Mouse (Mus musculus) embryonic facial prominence, embryonic 13.5 days (tissue): ENCODE data around the gene Ifitm2. TPM values are rescaled to one million over a fixed set of nuclear protein-coding genes. Genes with fewer than 3 reads are reported as not detected.
"Not testable (repeated sequence)": the region's sequence is repeated elsewhere in the genome, so short reads cannot be mapped to it uniquely, and the experiment has no call there.

Experiments used
- ATAC-seq: fragments of 200-750 bp; cut with Nextera tagmentation; 2 replicates; pipeline ENCODE4 v1.8.0; 2017; ENCODE audit warnings: low read depth; ENCODE audit not compliant: insufficient number of reproducible peaks, insufficient read depth, low FRiP score, low TSS enrichment
- H3K27ac ChIP-seq: fragments of 300-500 bp; sonication (generic); 2 replicates; pipeline ENCODE4 v1.5.1; 2015; ENCODE audit warnings: moderate library complexity, mild to moderate bottlenecking, inconsistent platforms
- H3K27me3 ChIP-seq: fragments of 300-500 bp; sonication (generic); 2 replicates; pipeline ENCODE4 v1.6.1; 2015; ENCODE audit warnings: mild to moderate bottlenecking, inconsistent platforms
- H3K36me3 ChIP-seq: fragments of 300-500 bp; sonication (generic); 2 replicates; pipeline ENCODE4 v1.6.1; 2015; ENCODE audit warnings: mild to moderate bottlenecking, inconsistent platforms
- H3K4me1 ChIP-seq: fragments of 300-500 bp; sonication (generic); 2 replicates; pipeline ENCODE4 v1.6.1; 2015; ENCODE audit warnings: inconsistent platforms
- H3K4me2 ChIP-seq: fragments of 300-500 bp; sonication (generic); 2 replicates; pipeline ENCODE4 v1.6.1; 2015; ENCODE audit warnings: moderate library complexity, mild to moderate bottlenecking, inconsistent platforms
- H3K4me3 ChIP-seq: fragments of 300-500 bp; sonication (generic); 2 replicates; pipeline ENCODE4 v1.5.1; 2015; ENCODE audit warnings: mild to moderate bottlenecking, inconsistent platforms
- H3K9ac ChIP-seq: fragments of 300-500 bp; sonication (generic); 2 replicates; pipeline ENCODE4 v1.6.1; 2015; ENCODE audit warnings: mild to moderate bottlenecking, inconsistent platforms
- H3K9me3 ChIP-seq: fragments of 300-500 bp; sonication (generic); 2 replicates; pipeline ENCODE4 v1.6.1; 2016; ENCODE audit warnings: inconsistent platforms
- WGBS: fragments of 180-500 bp; shearing (Covaris S2); methylation state at CpG from one replicate; pipeline ENCODE4 v1.1.7; 2015; ENCODE audit warnings: mixed read lengths; 5-methylcytosine and 5-hydroxymethylcytosine counted together
- polyA plus RNA-seq: library from polyadenylated mRNA; unstranded; fragments of >200 nt; fragmentation: Nextera tagmentation; extraction: Ambion mirVana; gene quantifications from 2 replicates; pipeline ENCODE4 v1.2.1, GENCODE M21; 2015

Gene Ifitm2
- polyA plus RNA-seq, 1 experiment from 2014 or later = 1,314 TPM

GRCm38 (mm10) chr7:140987182-140988138, 31.7 kb upstream of the Ifitm2 start:
- H3K27me3 ChIP-seq = no peaks in the 10 kb centered on the region
- H3K4me3 ChIP-seq = no peak overlapping the region
- ATAC-seq = no peak
- H3K27ac ChIP-seq = peak overlapping the region; percentile 22; the same call in 1 of the 2 replicates
- H3K9me3 ChIP-seq = no peaks in the 10 kb centered on the region
- H3K4me2 ChIP-seq = no peak overlapping the region
- peaks cover 10% of the 10 kb centered on the region for H3K4me1 ChIP-seq
- 72% methylated on average over 17 of the region's 17 CpGs for WGBS
- no peaks in the 10 kb centered on the region for H3K36me3 ChIP-seq
- no peak overlapping the region for H3K9ac ChIP-seq

GRCm38 (mm10) chr7:140982971-140983370, 27.2 kb upstream of the Ifitm2 start:
- Histone ChIP-seq H3K9ac (no peak overlapping the region), H3K9me3 (no peaks in the 10 kb centered on the region), H3K4me3 (no peak overlapping the region), H3K27me3 (no peaks in the 10 kb centered on the region), H3K4me1 (no peaks in the 10 kb centered on the region), H3K4me2 (no peak overlapping the region), H3K36me3 (no peaks in the 10 kb centered on the region), H3K27ac (no peak overlapping the region)
- ATAC-seq = no peak
- 90% methylated on average over 7 of the region's 7 CpGs for WGBS

DNA sequence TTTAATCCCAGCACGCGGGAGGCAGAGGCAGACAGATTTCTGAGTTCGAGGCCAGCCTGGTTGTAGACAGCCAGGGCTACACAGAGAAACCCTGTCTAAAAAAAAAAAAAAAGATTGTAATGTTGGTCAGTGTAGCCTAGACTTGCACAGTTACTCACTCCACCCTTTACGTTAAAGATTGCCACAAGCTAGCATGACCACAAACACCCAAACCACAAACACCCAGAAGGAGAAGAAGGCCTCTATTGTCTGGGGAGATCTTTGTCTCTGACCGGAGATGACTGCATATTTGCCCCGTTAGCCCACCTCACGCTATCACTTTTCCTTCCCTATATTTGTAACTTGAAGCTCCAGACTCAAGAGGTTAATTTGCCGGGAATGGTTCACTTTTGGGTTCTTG, 25.9 kb upstream of the Ifitm2 start:
- Histone ChIP-seq H3K4me3 (no peak overlapping the region), H3K9ac (no peak overlapping the region), H3K27ac (no peak overlapping the region), H3K27me3 (no peaks in the 10 kb centered on the region), H3K36me3 (no peaks in the 10 kb centered on the region), H3K4me2 (no peak overlapping the region), H3K4me1 (no peaks in the 10 kb centered on the region), H3K9me3 (no peaks in the 10 kb centered on the region)
- 80% methylated on average over 8 of the region's 8 CpGs for WGBS
- ATAC-seq = no peak

- 80% methylated on average over 9 of the region's 9 CpGs for WGBS
These were observed 20.9 kb upstream of the Ifitm2 start for GRCm38 (mm10) chr7:140976720-140977119.

DNA sequence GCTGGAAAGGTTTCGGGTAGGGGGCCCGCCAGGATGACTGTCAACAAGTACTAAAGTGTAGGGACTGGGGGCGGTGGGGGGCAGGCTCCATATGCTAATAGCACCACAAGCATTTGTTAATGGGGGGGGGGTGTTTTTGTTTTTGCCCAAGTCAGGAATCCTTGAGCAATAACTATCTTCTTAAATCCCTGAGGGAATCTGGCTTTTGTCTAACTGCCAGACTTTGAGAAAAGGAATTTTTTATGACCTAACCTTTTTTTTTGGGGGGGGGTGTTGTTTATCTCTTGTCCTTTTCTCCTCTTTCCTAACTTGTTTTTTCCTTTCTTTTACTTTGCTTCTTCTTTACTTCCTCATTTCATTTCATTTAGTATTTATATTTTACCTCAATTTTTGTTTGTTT, 19.7 kb upstream of the Ifitm2 start:
- H3K27me3 ChIP-seq = no peaks in the 10 kb centered on the region
- no peaks in the 10 kb centered on the region for H3K36me3 ChIP-seq
- H3K9ac ChIP-seq = no peak overlapping the region
- H3K4me1 ChIP-seq = peaks cover 36% of the 10 kb centered on the region
- 0 out of 2 replicates have a peak overlapping the region, but pooled peaks have one; percentile 16 for H3K27ac ChIP-seq
- no peak for ATAC-seq
- WGBS = 38% methylated on average over 3 of the region's 3 CpGs
- H3K4me3 ChIP-seq = no peak overlapping the region
- H3K4me2 ChIP-seq = peak overlapping the region; percentile 5; the same call in 1 of the 2 replicates
- H3K9me3 ChIP-seq = no peaks in the 10 kb centered on the region

More at GRCm38 (mm10) chr7:140976720-140977119, 20.9 kb upstream of the Ifitm2 start:
- H3K27me3 ChIP-seq, H3K36me3 ChIP-seq, H3K9ac ChIP-seq, H3K4me2 ChIP-seq, H3K9me3 ChIP-seq, H3K4me3 ChIP-seq, ATAC-seq, H3K27ac ChIP-seq: not testable (repeated sequence)
- H3K4me1 ChIP-seq = peaks cover 24% of the 10 kb centered on the region

DNA sequence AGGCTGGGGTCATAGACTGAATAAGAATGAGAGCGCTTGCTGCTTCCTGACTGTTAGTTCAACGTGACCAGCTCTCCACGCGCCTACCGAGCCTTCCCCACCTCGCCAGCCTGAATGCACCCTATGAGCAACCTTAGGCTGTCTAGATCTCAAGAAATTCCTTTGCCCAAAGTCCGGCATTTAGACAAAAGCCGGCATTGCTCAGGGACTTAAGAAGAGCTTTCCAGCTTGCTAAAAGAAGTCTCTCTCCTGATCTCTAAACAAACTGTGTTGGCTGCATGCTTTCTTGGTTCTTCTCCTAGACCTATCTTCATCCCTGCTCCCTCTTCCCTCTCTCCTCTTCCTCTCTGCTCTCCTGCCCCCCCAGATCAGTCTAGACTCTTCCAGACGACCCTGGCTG, 19.2 kb upstream of the Ifitm2 start:
- ATAC-seq = no peak
- peak overlapping the region; percentile 16; the same call in 1 of the 2 replicates for H3K27ac ChIP-seq
- H3K4me1 ChIP-seq = peaks cover 36% of the 10 kb centered on the region
- H3K4me3 ChIP-seq = no peak overlapping the region
- H3K27me3 ChIP-seq = no peaks in the 10 kb centered on the region
- H3K4me2 ChIP-seq = peak overlapping the region; percentile 5; the same call in 1 of the 2 replicates
- WGBS = 23% methylated on average over 9 of the region's 9 CpGs
- no peaks in the 10 kb centered on the region for H3K36me3 ChIP-seq
- H3K9me3 ChIP-seq = no peaks in the 10 kb centered on the region
- no peak overlapping the region for H3K9ac ChIP-seq

GRCm38 (mm10) chr7:140973396-140974165, 17.8 kb upstream of the Ifitm2 start:
- ATAC-seq = no peak
- H3K27ac ChIP-seq = peak overlapping the region; percentile 79

GRCm38 (mm10) chr7:140971479-140972171, 15.8 kb upstream of the Ifitm2 start:
- Histone ChIP-seq H3K27ac (peak overlapping the region; percentile 65), H3K36me3 (no peaks in the 10 kb centered on the region), H3K27me3 (no peaks in the 10 kb centered on the region), H3K9me3 (no peaks in the 10 kb centered on the region), H3K4me3 (no peak overlapping the region), H3K4me1 (peaks cover 54% of the 10 kb centered on the region), H3K9ac (no peak overlapping the region), H3K4me2 (no peak overlapping the region)
- peak; percentile 58; the same call in 1 of the 2 replicates for ATAC-seq
- WGBS = 59% methylated on average over 8 of the region's 8 CpGs

More at GRCm38 (mm10) chr7:140973396-140974165, 17.8 kb upstream of the Ifitm2 start:
- Histone ChIP-seq H3K9me3 (no peaks in the 10 kb centered on the region), H3K27me3 (no peaks in the 10 kb centered on the region), H3K36me3 (no peaks in the 10 kb centered on the region), H3K4me3 (no peak overlapping the region), H3K4me1 (peaks cover 39% of the 10 kb centered on the region), H3K9ac (no peak overlapping the region), H3K4me2 (no peak overlapping the region)
- WGBS = 25% methylated on average over 14 of the region's 14 CpGs

GRCm38 (mm10) chr7:140970931-140971330, 15.1 kb upstream of the Ifitm2 start:
- ATAC-seq = no peak
- Histone ChIP-seq H3K4me1 (peaks cover 54% of the 10 kb centered on the region), H3K36me3 (no peaks in the 10 kb centered on the region), H3K9me3 (no peaks in the 10 kb centered on the region), H3K27ac (peak overlapping the region; percentile 65), H3K9ac (no peak overlapping the region), H3K27me3 (no peaks in the 10 kb centered on the region), H3K4me3 (no peak overlapping the region), H3K4me2 (no peak overlapping the region)
- WGBS = 46% methylated on average over 7 of the region's 7 CpGs

GRCm38 (mm10) chr7:140968710-140969109, 12.9 kb upstream of the Ifitm2 start:
- H3K36me3 ChIP-seq, H3K27ac ChIP-seq, H3K27me3 ChIP-seq, ATAC-seq, H3K9ac ChIP-seq, H3K9me3 ChIP-seq, H3K4me3 ChIP-seq: not testable (repeated sequence)
- 37% methylated on average over 3 of the region's 3 CpGs for WGBS
- H3K4me1 ChIP-seq = peaks cover 41% of the 10 kb centered on the region
- peak overlapping the region; percentile 53 for H3K4me2 ChIP-seq
